Mouse (Mus musculus): Measurements from ENCODE around the gene Gstcd.

DNA sequence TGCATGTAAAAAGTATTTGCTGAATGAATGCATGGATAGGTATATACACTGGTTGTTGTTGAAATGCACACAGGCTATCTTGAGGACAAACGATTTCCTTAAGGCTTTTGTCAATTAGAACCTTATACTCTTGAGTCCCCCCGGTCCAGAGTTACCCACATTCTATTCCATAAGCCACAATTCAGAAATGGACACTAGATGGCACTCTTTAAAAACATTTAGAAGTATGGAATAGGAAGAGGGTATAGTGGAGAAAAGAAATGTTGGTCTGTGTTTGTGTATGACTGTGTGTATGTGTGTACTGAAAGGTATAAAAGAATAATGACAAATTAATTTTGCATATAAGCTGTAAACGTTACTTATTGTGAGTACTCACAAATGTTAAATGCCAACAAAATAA, 6.0 kb downstream of the Gstcd start:
- TF ChIP-seq CTCF (IDR thresholded peaks at IDR 0.05) = peak; percentile 69
- TF ChIP-seq EP300 (IDR thresholded peaks at IDR 0.05) = no peak

Data from lung, postnatal 0 days (tissue).